Mouse (Mus musculus): Measurements from ENCODE around the gene Canx. TPM values are rescaled to one million over a fixed set of nuclear protein-coding genes. Genes with fewer than 3 reads are reported as not detected.

Gene Canx
- polyA plus RNA-seq, 1 experiment = 229 TPM

- Histone ChIP-seq H3K4me3 (ENCODE audit: insufficient read depth, low read length) (no peak overlapping the region), H3K27ac (ENCODE audit: insufficient read depth, low read length) (no peak overlapping the region), H3K4me1 (ENCODE audit: control insufficient read depth, insufficient read depth, low read length) (no peaks in the 10 kb centered on the region)
- no peak for TF ChIP-seq CTCF (IDR thresholded peaks at IDR 0.05; ENCODE audit: extremely low read depth, insufficient read depth, low read length)
- TF ChIP-seq POLR2A (IDR thresholded peaks at IDR 0.05; ENCODE audit: extremely low read depth, insufficient read depth, low read length) = no peak
Measured at GRCm38 (mm10) chr11:50345486-50345885, 20.0 kb upstream of the Canx start.

- Histone ChIP-seq H3K27ac (ENCODE audit: insufficient read depth, low read length) (no peak overlapping the region), H3K4me3 (ENCODE audit: insufficient read depth, low read length) (no peak overlapping the region), H3K4me1 (ENCODE audit: control insufficient read depth, insufficient read depth, low read length) (no peaks in the 10 kb centered on the region)
- TF ChIP-seq CTCF (IDR thresholded peaks at IDR 0.05; ENCODE audit: extremely low read depth, insufficient read depth, low read length) (no peak), POLR2A (IDR thresholded peaks at IDR 0.05; ENCODE audit: extremely low read depth, insufficient read depth, low read length) (no peak)
Measured at GRCm38 (mm10) chr11:50336891-50337290, 11.4 kb upstream of the Canx start.

GRCm38 (mm10) chr11:50336126-50336525 lies 10.7 kb upstream of the Canx start:
- Histone ChIP-seq H3K4me1 (ENCODE audit: control insufficient read depth, insufficient read depth, low read length) (no peaks in the 10 kb centered on the region), H3K4me3 (ENCODE audit: insufficient read depth, low read length) (no peak overlapping the region), H3K27ac (ENCODE audit: insufficient read depth, low read length) (no peak overlapping the region)
- no peak for TF ChIP-seq POLR2A (IDR thresholded peaks at IDR 0.05; ENCODE audit: extremely low read depth, insufficient read depth, low read length)
- TF ChIP-seq CTCF (IDR thresholded peaks at IDR 0.05; ENCODE audit: extremely low read depth, insufficient read depth, low read length) = no peak

GRCm38 (mm10) chr11:50333181-50333580 lies 7.7 kb upstream of the Canx start:
- TF ChIP-seq CTCF (IDR thresholded peaks at IDR 0.05; ENCODE audit: extremely low read depth, insufficient read depth, low read length) (no peak), POLR2A (IDR thresholded peaks at IDR 0.05; ENCODE audit: extremely low read depth, insufficient read depth, low read length) (no peak)
- Histone ChIP-seq H3K27ac (ENCODE audit: insufficient read depth, low read length) (no peak overlapping the region), H3K4me1 (ENCODE audit: control insufficient read depth, insufficient read depth, low read length) (no peaks in the 10 kb centered on the region)

GRCm38 (mm10) chr11:50329378-50329777 lies 3.9 kb upstream of the Canx start:
- H3K4me1 ChIP-seq (ENCODE audit: control insufficient read depth, insufficient read depth, low read length) = no peaks in the 10 kb centered on the region; the same call in 1 of the 2 replicates
- H3K27ac ChIP-seq (ENCODE audit: insufficient read depth, low read length) = no peak overlapping the region
- no peak for TF ChIP-seq CTCF (IDR thresholded peaks at IDR 0.05; ENCODE audit: extremely low read depth, insufficient read depth, low read length)
- TF ChIP-seq POLR2A (IDR thresholded peaks at IDR 0.05; ENCODE audit: extremely low read depth, insufficient read depth, low read length) = no peak
- H3K4me3 ChIP-seq (ENCODE audit: insufficient read depth, low read length) = no peak overlapping the region

More at GRCm38 (mm10) chr11:50333181-50333580, 7.7 kb upstream of the Canx start:
- no peak overlapping the region for H3K4me3 ChIP-seq (ENCODE audit: insufficient read depth, low read length)

- no peak for TF ChIP-seq POLR2A (IDR thresholded peaks at IDR 0.05; ENCODE audit: extremely low read depth, insufficient read depth, low read length)
- TF ChIP-seq CTCF (IDR thresholded peaks at IDR 0.05; ENCODE audit: extremely low read depth, insufficient read depth, low read length) = no peak
Measured at GRCm38 (mm10) chr11:50328075-50328625, 2.7 kb upstream of the Canx start.

GRCm38 (mm10) chr11:50326302-50326966 lies 961 bp upstream of the Canx start:
- Histone ChIP-seq H3K4me1 (ENCODE audit: control insufficient read depth, insufficient read depth, low read length) (peaks cover 5% of the 10 kb centered on the region; the same call in 1 of the 2 replicates), H3K4me3 (ENCODE audit: insufficient read depth, low read length) (peak overlapping the region; percentile 62), H3K27ac (ENCODE audit: insufficient read depth, low read length) (peak overlapping the region; percentile 82)
- TF ChIP-seq POLR2A (IDR thresholded peaks at IDR 0.05; ENCODE audit: extremely low read depth, insufficient read depth, low read length) = no peak
- TF ChIP-seq CTCF (IDR thresholded peaks at IDR 0.05; ENCODE audit: extremely low read depth, insufficient read depth, low read length) = no peak

More at GRCm38 (mm10) chr11:50328075-50328625, 2.7 kb upstream of the Canx start:
- H3K4me1 ChIP-seq (ENCODE audit: control insufficient read depth, insufficient read depth, low read length) = peaks cover 5% of the 10 kb centered on the region; the same call in 1 of the 2 replicates
- no peak overlapping the region for H3K4me3 ChIP-seq (ENCODE audit: insufficient read depth, low read length)
- no peak overlapping the region for H3K27ac ChIP-seq (ENCODE audit: insufficient read depth, low read length)

GRCm38 (mm10) chr11:50324751-50325471 lies 562 bp downstream of the Canx start:
- H3K4me3 ChIP-seq (ENCODE audit: insufficient read depth, low read length) = peak overlapping the region; percentile 62
- peak overlapping the region; percentile 46; the same call in 1 of the 2 replicates for H3K27ac ChIP-seq (ENCODE audit: insufficient read depth, low read length)
- peaks cover 5% of the 10 kb centered on the region; the same call in 1 of the 2 replicates for H3K4me1 ChIP-seq (ENCODE audit: control insufficient read depth, insufficient read depth, low read length)
- TF ChIP-seq CTCF (IDR thresholded peaks at IDR 0.05; ENCODE audit: extremely low read depth, insufficient read depth, low read length) = no peak
- TF ChIP-seq POLR2A (IDR thresholded peaks at IDR 0.05; ENCODE audit: extremely low read depth, insufficient read depth, low read length) = no peak

GRCm38 (mm10) chr11:50323843-50324242 lies 1.6 kb downstream of the Canx start:
- peaks cover 5% of the 10 kb centered on the region; the same call in 1 of the 2 replicates for H3K4me1 ChIP-seq (ENCODE audit: control insufficient read depth, insufficient read depth, low read length)
- no peak overlapping the region for H3K27ac ChIP-seq (ENCODE audit: insufficient read depth, low read length)
- TF ChIP-seq CTCF (IDR thresholded peaks at IDR 0.05; ENCODE audit: extremely low read depth, insufficient read depth, low read length) (no peak), POLR2A (IDR thresholded peaks at IDR 0.05; ENCODE audit: extremely low read depth, insufficient read depth, low read length) (no peak)
- peak overlapping the region; percentile 62; the same call in 1 of the 2 replicates for H3K4me3 ChIP-seq (ENCODE audit: insufficient read depth, low read length)

Data from cortical plate, adult 2 months (tissue).